8 mouse cellular contexts compared by ENCODE assay signal in the genomic region with DNA sequence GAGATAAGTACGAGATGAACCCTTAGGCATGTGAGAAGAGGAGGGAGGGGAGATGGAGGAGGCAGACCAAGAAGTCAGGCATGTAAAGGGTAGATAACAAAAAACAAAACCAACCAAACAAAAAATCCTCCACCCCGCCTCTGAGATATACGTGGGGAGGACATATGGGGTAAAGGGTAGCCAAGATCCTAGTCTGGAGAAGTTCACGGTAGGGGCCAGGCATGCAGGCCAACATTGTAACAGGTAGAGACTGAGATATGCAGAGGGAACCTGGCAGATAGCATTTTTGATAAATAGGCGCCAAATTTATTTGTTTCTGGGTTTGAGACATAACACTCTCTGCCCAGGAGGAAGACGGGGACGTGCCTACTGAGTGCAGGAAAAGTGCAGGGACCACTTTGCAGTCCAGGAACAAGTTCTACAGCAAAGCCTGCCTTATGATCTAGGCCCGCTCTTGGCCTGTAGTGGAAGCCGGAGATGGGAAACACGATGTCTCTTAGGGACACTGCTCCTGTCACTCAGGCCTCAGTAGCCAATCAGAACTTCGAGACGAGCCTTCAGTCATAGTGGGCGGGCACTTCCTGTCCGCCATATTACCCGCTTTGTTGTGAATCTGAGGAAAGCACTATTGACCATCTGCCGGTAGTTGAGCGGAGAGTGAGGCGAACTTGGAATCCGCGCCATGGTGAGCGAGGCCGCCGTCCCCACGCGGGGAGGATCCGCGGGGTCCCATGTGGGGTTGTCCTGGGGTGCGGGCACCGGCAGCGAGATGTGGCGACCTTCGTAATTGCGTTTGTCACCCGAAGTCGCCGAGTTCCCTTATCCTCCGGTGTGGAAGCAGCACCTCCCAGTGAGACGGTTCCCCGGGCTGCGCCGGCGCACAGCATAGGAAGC. TPM values are rescaled to one million over a fixed set of nuclear protein-coding genes. Genes with fewer than 3 reads are reported as not detected.
DNase-seq lines count a peak whose midpoint lies in the region; ATAC-seq lines count a peak whose summit lies in the region.
"Not testable (repeated sequence)": the region's sequence is repeated elsewhere in the genome, so short reads cannot be mapped to it uniquely, and the experiment has no call there.

A gene (plus strand): TSS at position 626 of the 894 bp plus-strand sequence.

- peak within 1 kb of the TSS; percentile 48; the same call in 1 of the 2 replicates for H3K9ac ChIP-seq in forebrain, embryonic 11.5 days (ENCODE audit: low read length)
- H3K9ac ChIP-seq in heart, embryonic 15.5 days, result peak within 1 kb of the TSS; percentile 66
- peak within 1 kb of the TSS; percentile 55; the same call in 1 of the 2 replicates for H3K9ac ChIP-seq in liver, embryonic 12.5 days
- peak within 1 kb of the TSS; percentile 25 for H3K9ac ChIP-seq in stomach, embryonic 15.5 days

- peak; percentile 18 for DNase-seq in c-Kit-positive CD71-negative TER-119-negative erythroid progenitor cells, embryonic 14.5 days (ENCODE audit: low read depth)
- DNase-seq in forebrain, embryonic 11.5 days (ENCODE audit: low spot score), result peak; percentile 77
- DNase-seq in kidney, postnatal 14 days, result peak; percentile 68
- DNase-seq in natural killer cell, adult 2 months (ENCODE audit: low spot score in 2 of 2), result peak; percentile 39 to 47

- WGBS in forebrain, embryonic 11.5 days, result 18% methylated on average over 42 of the region's 42 CpGs
- WGBS in heart, embryonic 15.5 days, result 16% methylated on average over 42 of the region's 42 CpGs
- 15% methylated on average over 42 of the region's 42 CpGs for WGBS in liver, embryonic 12.5 days (ENCODE audit: insufficient replicate concordance)
- WGBS in stomach, embryonic 15.5 days, result 16% methylated on average over 42 of the region's 42 CpGs

- not testable (repeated sequence) for H3K36me3 ChIP-seq in forebrain, embryonic 11.5 days (ENCODE audit: control insufficient read depth, insufficient read depth, low read length); heart, embryonic 15.5 days; liver, embryonic 12.5 days; stomach, embryonic 15.5 days

- H3K4me1 ChIP-seq in forebrain, embryonic 11.5 days (replicated peaks; ENCODE audit: control insufficient read depth, insufficient read depth, low read length); heart, embryonic 15.5 days (replicated peaks); liver, embryonic 12.5 days; stomach, embryonic 15.5 days: not testable (repeated sequence)

- peak within 1 kb of the TSS; percentile 39 for H3K4me3 ChIP-seq in forebrain, embryonic 11.5 days (ENCODE audit: low read depth, low read length)
- H3K4me3 ChIP-seq in heart, embryonic 15.5 days, result peak within 1 kb of the TSS; percentile 62
- peak within 1 kb of the TSS; percentile 58 for H3K4me3 ChIP-seq in liver, embryonic 12.5 days
- H3K4me3 ChIP-seq in stomach, embryonic 15.5 days (replicated peaks), result peak within 1 kb of the TSS; percentile 55

- ATAC-seq in CD4-positive, CD25-positive, alpha-beta regulatory T cell, adult 4 months, result peak; percentile 96
- ATAC-seq in forebrain, embryonic 11.5 days (replicated peaks; ENCODE audit: low FRiP score), result peak; percentile 99
- peak; percentile 93 for ATAC-seq in heart, embryonic 15.5 days (replicated peaks; ENCODE audit: insufficient number of reproducible peaks, insufficient read depth, low FRiP score, low read depth)
- ATAC-seq in liver, embryonic 12.5 days, result peak; percentile 94
- ATAC-seq in stomach, embryonic 15.5 days (ENCODE audit: insufficient read depth, low FRiP score, low read depth), result peak; percentile 94

- not testable (repeated sequence) for H3K27me3 ChIP-seq in forebrain, embryonic 11.5 days (ENCODE audit: control insufficient read depth, insufficient read depth, low read length); heart, embryonic 15.5 days; liver, embryonic 12.5 days (replicated peaks); stomach, embryonic 15.5 days (replicated peaks)

- 0 out of 2 replicates have a peak within 1 kb of the TSS, but pooled peaks have one; percentile 53 for H3K27ac ChIP-seq in forebrain, embryonic 11.5 days (ENCODE audit: low read depth, low read length)
- H3K27ac ChIP-seq in heart, embryonic 15.5 days, result peak within 1 kb of the TSS; percentile 82
- peak within 1 kb of the TSS; percentile 56; the same call in 1 of the 2 replicates for H3K27ac ChIP-seq in liver, embryonic 12.5 days
- peak within 1 kb of the TSS; percentile 74 for H3K27ac ChIP-seq in stomach, embryonic 15.5 days

- not testable (repeated sequence) for H3K9me3 ChIP-seq in forebrain, embryonic 11.5 days (ENCODE audit: control insufficient read depth, low read length); heart, embryonic 15.5 days (replicated peaks); liver, embryonic 12.5 days (replicated peaks); stomach, embryonic 15.5 days

- peak within 1 kb of the TSS; percentile 34 for H3K4me2 ChIP-seq in forebrain, embryonic 11.5 days (ENCODE audit: low read depth, low read length, severe bottlenecking)
- H3K4me2 ChIP-seq in heart, embryonic 15.5 days, result peak within 1 kb of the TSS; percentile 58
- H3K4me2 ChIP-seq in liver, embryonic 12.5 days, result peak within 1 kb of the TSS; percentile 60
- H3K4me2 ChIP-seq in stomach, embryonic 15.5 days, result peak within 1 kb of the TSS; percentile 52

RNA-seq across cellular contexts. Expression of the gene that starts here (rescaled TPM):
- 1 to 10 TPM; 4.1 to 5.6 TPM for polyA plus RNA-seq in CD4-positive, CD25-positive, alpha-beta regulatory T cell, adult 4 months (2017; shearing (Covaris generic))
- polyA plus RNA-seq in forebrain, embryonic 11.5 days (2014; fragmentation: Nextera tagmentation; extraction: Ambion mirVana), result 5.4 and 6.0 TPM in 2 replicates
- 2.4 and 2.7 TPM in 2 replicates for polyA plus RNA-seq in heart, embryonic 15.5 days (2015; fragmentation: Nextera tagmentation; extraction: Ambion mirVana)
- polyA plus RNA-seq in liver, embryonic 12.5 days (2016; fragmentation: Nextera tagmentation; extraction: Ambion mirVana), result 0.72 and 0.87 TPM in 2 replicates
- polyA plus RNA-seq in stomach, embryonic 15.5 days (2015; fragmentation: Nextera tagmentation; extraction: Ambion mirVana), result 4.2 and 5.0 TPM in 2 replicates

Comparison
In these comparisons a context has a peak if more than half of its experiments do, and no peak if none do; other contexts are left out.
1. Peak in every context shown above with its lines: DNase-seq, ATAC-seq, H3K4me3 ChIP-seq and H3K27ac ChIP-seq.
2. Peak in ATAC-seq, H3K4me3 ChIP-seq, H3K27ac ChIP-seq, H3K9ac ChIP-seq and H3K4me2 ChIP-seq in liver, embryonic 12.5 days; RNA of the gene not detected or under 1 TPM.
3. DNase-seq: peak in every context shown above with its lines; median percentile 77 in forebrain, embryonic 11.5 days; 68 in kidney, postnatal 14 days; 43 in natural killer cell, adult 2 months; 18 in c-Kit-positive CD71-negative TER-119-negative erythroid progenitor cells, embryonic 14.5 days.